Mouse (Mus musculus) CH12.LX (cell line): ENCODE results near the gene Kptn. TPM values are rescaled to one million over a fixed set of nuclear protein-coding genes. Genes with fewer than 3 reads are reported as not detected.

Experiments used
- DNase-seq: peaks from one replicate; pipeline ENCODE4 v3.0.0-alpha.2; 2013; ENCODE audit errors: extremely low read depth
- H3K27ac ChIP-seq: 2 replicates; pipeline ENCODE4 v1.5.1; 2012; ENCODE audit warnings: low read depth, mild to moderate bottlenecking, control low read depth, moderate library complexity; ENCODE audit not compliant: insufficient read depth
- H3K27me3 ChIP-seq: replicated peaks from 2 replicates; pipeline ENCODE3; 2012; ENCODE audit warnings: inconsistent platforms
- H3K36me3 ChIP-seq, 2 experiments: replicated peaks in 1 of 2; 2 replicates each; pipeline versions ENCODE3 to v1.6.1; 2012; ENCODE audit warnings: inconsistent platforms in 1 of 2, low read length in 1 of 2, mild to moderate bottlenecking in 1 of 2, mixed read lengths in 1 of 2, moderate library complexity in 1 of 2; ENCODE audit not compliant: control insufficient read depth in 1 of 2, insufficient read depth in 1 of 2
- H3K4me1 ChIP-seq, 2 experiments: 2 replicates each; pipeline ENCODE4 v1.6.1; 2012; ENCODE audit warnings: inconsistent platforms in 1 of 2, moderate library complexity in 1 of 2; ENCODE audit not compliant: insufficient read depth in 2 of 2, control insufficient read depth in 1 of 2
- H3K4me2 ChIP-seq: 2 replicates; pipeline ENCODE4 v1.6.1; 2012; ENCODE audit warnings: low read depth, mild to moderate bottlenecking, control low read depth; ENCODE audit not compliant: poor library complexity, insufficient read depth, severe bottlenecking
- H3K4me3 ChIP-seq, 3 experiments: fragments of 150-350 bp in 1 of 3; sonication (generic) in 1 of 3; replicated peaks in 1 of 3; 2 replicates each; pipeline versions ENCODE3 to v1.5.1; 2011 to 2012; ENCODE audit warnings: low read depth in 2 of 3, low read length in 2 of 3, mild to moderate bottlenecking in 2 of 3, moderate library complexity in 2 of 3, control low read depth in 1 of 3, improper control_type of control experiment in 1 of 3, inconsistent platforms in 1 of 3, mixed read lengths in 1 of 3; ENCODE audit not compliant: poor library complexity in 1 of 3
- H3K79me2 ChIP-seq: replicated peaks from 2 replicates; pipeline ENCODE4 v1.6.1; 2012; ENCODE audit warnings: mild to moderate bottlenecking, moderate library complexity; ENCODE audit not compliant: control insufficient read depth, poor library complexity, insufficient read depth, severe bottlenecking; ENCODE audit errors: extremely low read depth
- H3K9ac ChIP-seq: 2 replicates; pipeline ENCODE4 v1.6.1; 2012; ENCODE audit warnings: low read depth, mild to moderate bottlenecking, control low read depth, moderate library complexity; ENCODE audit not compliant: insufficient read depth
- H3K9me3 ChIP-seq: replicated peaks from 2 replicates; pipeline ENCODE3; 2012; ENCODE audit warnings: low read length, inconsistent platforms, mixed read lengths
- CHD1 ChIP-seq: IDR thresholded peaks from 2 replicates; pipeline ENCODE4 v1.6.1; 2012; ENCODE audit warnings: low read depth, low read length, improper control_type of control experiment, inconsistent platforms
- CHD2 ChIP-seq: IDR thresholded peaks from 2 replicates; pipeline ENCODE4 v1.6.1; 2011; ENCODE audit warnings: low read length, improper control_type of control experiment
- CTCF ChIP-seq, 2 experiments: IDR thresholded peaks in 1 of 2; conservative IDR thresholded peaks in 1 of 2; 2 replicates each; pipeline ENCODE4 v1.5.1; 2011 to 2012; ENCODE audit warnings: low read depth in 2 of 2, low read length in 2 of 2, improper control_type of control experiment in 1 of 2, inconsistent platforms in 1 of 2, mild to moderate bottlenecking in 1 of 2, moderate library complexity in 1 of 2
- E2F4 ChIP-seq: IDR thresholded peaks from 2 replicates; pipeline ENCODE4 v1.6.1; 2011; ENCODE audit warnings: low read depth, low read length, improper control_type of control experiment; ENCODE audit not compliant: insufficient replicate concordance
- EP300 ChIP-seq: IDR thresholded peaks from 2 replicates; pipeline ENCODE4 v1.6.1; 2011; ENCODE audit warnings: low read length, improper control_type of control experiment
- ETS1 ChIP-seq: conservative IDR thresholded peaks from 2 replicates; pipeline ENCODE4 v1.6.1; 2012; ENCODE audit warnings: low read depth, mild to moderate bottlenecking, inconsistent platforms, low read length, improper control_type of control experiment, moderate library complexity
- HCFC1 ChIP-seq: IDR thresholded peaks from 2 replicates; pipeline ENCODE4 v1.6.1; 2012; ENCODE audit warnings: low read depth, mild to moderate bottlenecking, inconsistent platforms, low read length, improper control_type of control experiment
- JUN ChIP-seq: IDR thresholded peaks from 2 replicates; pipeline ENCODE4 v1.6.1; 2011; ENCODE audit warnings: low read depth, mild to moderate bottlenecking, low read length, improper control_type of control experiment, moderate library complexity; ENCODE audit not compliant: insufficient read depth
- JUND ChIP-seq: conservative IDR thresholded peaks from 2 replicates; pipeline ENCODE4 v1.6.1; 2011; ENCODE audit warnings: low read depth, low read length, improper control_type of control experiment
- MAFK ChIP-seq: IDR thresholded peaks from 2 replicates; pipeline ENCODE4 v1.6.1; 2011; ENCODE audit warnings: low read length, improper control_type of control experiment; ENCODE audit not compliant: insufficient replicate concordance
- MEF2A ChIP-seq: IDR thresholded peaks from 2 replicates; pipeline ENCODE4 v1.6.1; 2014; ENCODE audit warnings: low read depth, mild to moderate bottlenecking, inconsistent platforms, low read length, improper control_type of control experiment, borderline replicate concordance
- MXI1 ChIP-seq: IDR thresholded peaks from 2 replicates; pipeline ENCODE4 v1.6.1; 2011; ENCODE audit warnings: mild to moderate bottlenecking, low read depth, low read length, improper control_type of control experiment
- NELFE ChIP-seq: IDR thresholded peaks from 2 replicates; pipeline ENCODE4 v1.6.1; 2011; ENCODE audit warnings: low read depth, low read length, improper control_type of control experiment
- NRF1 ChIP-seq: IDR thresholded peaks from 2 replicates; pipeline ENCODE4 v1.6.1; 2014; ENCODE audit warnings: low read depth, mild to moderate bottlenecking, inconsistent platforms, low read length, improper control_type of control experiment, moderate library complexity
- POLR2AphosphoS2 ChIP-seq: IDR thresholded peaks from 2 replicates; pipeline ENCODE4 v1.6.1; 2011; ENCODE audit warnings: low read depth, low read length, improper control_type of control experiment
- RCOR1 ChIP-seq: conservative IDR thresholded peaks from 2 replicates; pipeline ENCODE4 v1.6.1; 2012; ENCODE audit warnings: low read depth, mild to moderate bottlenecking, inconsistent platforms, low read length, improper control_type of control experiment
- TBP ChIP-seq: conservative IDR thresholded peaks from 2 replicates; pipeline ENCODE4 v1.6.1; 2011; ENCODE audit warnings: low read depth, low read length, improper control_type of control experiment
- USF1 ChIP-seq: IDR thresholded peaks from 2 replicates; pipeline ENCODE4 v1.6.1; 2014; ENCODE audit warnings: low read depth, mild to moderate bottlenecking, inconsistent platforms, low read length, improper control_type of control experiment
- ZC3H11A ChIP-seq: IDR thresholded peaks from 2 replicates; pipeline ENCODE4 v1.6.1; 2012; ENCODE audit warnings: low read depth, mild to moderate bottlenecking, inconsistent platforms, low read length, improper control_type of control experiment
- ZKSCAN1 ChIP-seq: IDR thresholded peaks from 2 replicates; pipeline ENCODE4 v1.6.1; 2012; ENCODE audit warnings: low read depth, inconsistent platforms, low read length, improper control_type of control experiment, borderline replicate concordance
- ZMIZ1 ChIP-seq: IDR thresholded peaks from 2 replicates; pipeline ENCODE4 v1.6.1; 2012; ENCODE audit warnings: low read depth, mild to moderate bottlenecking, inconsistent platforms, low read length, improper control_type of control experiment
- dilution Hi-C: fragments of 300-500 bp; cut with MboI; formaldehyde crosslinking; loops from 2 replicates; pipeline ENCODE4 v1.14.3; 2020; ENCODE audit warnings: low sequenced_read_pairs; ENCODE audit not compliant: extremely low pct_unique_long_range_greater_than_20kb, extremely low pct_ligation_motif_present
- in situ Hi-C: fragments of 300-500 bp; cut with MboI; formaldehyde crosslinking; loops from 3 replicates; pipeline ENCODE4 v1.14.3; 2019; ENCODE audit warnings: low sequenced_read_pairs, low pct_ligation_motif_present, low pct_unique_long_range_greater_than_20kb, mixed read lengths
- polyA plus RNA-seq: library from polyadenylated mRNA; unstranded; fragments of >175 nt; gene quantifications from 2 replicates; pipeline ENCODE4 v1.2.1, GENCODE M21; 2012; ENCODE audit warnings: low read depth; ENCODE audit not compliant: insufficient read length
- total RNA-seq, 2 experiments: library from RNA; depleted of rRNA; stranded (reverse); fragments of 300-350 nt in 1 of 2; fragments of >200 nt in 1 of 2; gene quantifications; 2 replicates each; pipeline ENCODE4 v1.2.3; 2012 to 2014

Gene Kptn
- total and polyA plus RNA-seq, 3 experiments = 14.5 to 25.4 (median 17.5) TPM

DNA sequence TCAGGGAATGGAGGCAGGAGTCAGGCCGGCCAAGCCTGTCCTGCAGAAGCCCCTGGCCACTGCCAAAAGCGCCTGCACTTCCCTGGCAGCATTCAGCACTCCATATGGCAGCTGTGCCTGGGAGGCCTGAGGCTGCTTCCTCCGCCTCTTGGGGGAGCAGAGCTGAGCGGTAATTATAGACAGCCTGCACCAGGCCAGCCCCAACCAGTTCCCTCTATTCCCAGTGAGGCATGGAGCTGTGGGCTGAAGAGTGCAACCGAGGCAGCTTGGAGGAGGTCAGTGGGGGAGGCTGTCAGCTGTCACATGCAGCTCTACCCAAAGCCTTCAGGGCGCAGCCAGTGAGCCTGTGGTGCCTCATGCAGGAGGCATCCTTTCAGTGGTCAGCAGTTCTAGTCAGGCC lies 15.9 kb upstream of the Kptn start:
- dilution Hi-C loops = no loop called here
- Histone ChIP-seq H3K79me2 (peaks cover 40% of the 10 kb centered on the region), H3K4me3 (no peak overlapping the region), H3K9ac (no peak overlapping the region), H3K4me2 (no peak overlapping the region), H3K9me3 (no peaks in the 10 kb centered on the region), H3K36me3 (peaks cover 57 to 85% of the 10 kb centered on the region in 2 experiments), H3K27ac (no peak overlapping the region), H3K27me3 (no peaks in the 10 kb centered on the region), H3K4me1 (peaks cover 6 to 30% of the 10 kb centered on the region in 2 experiments; a peak in 2 of 4 replicates)
- no peak for DNase-seq
- in situ Hi-C loops = no loop called here
- TF ChIP-seq JUND = no peak

- no peak overlapping the region for H3K4me2 ChIP-seq
- no peaks in the 10 kb centered on the region for H3K27me3 ChIP-seq
- in situ Hi-C loops (loop anchor here (5.0 kb wide), 1 partner anchor 47 kb away; no protein-coding TSS in a partner anchor), dilution Hi-C loops (no loop called here)
- H3K4me1 ChIP-seq = peaks cover under 1 to 26% of the 10 kb centered on the region in 2 experiments; a peak in 2 of 4 replicates
- peaks cover 29% of the 10 kb centered on the region for H3K79me2 ChIP-seq
- H3K9ac ChIP-seq = no peak overlapping the region
- H3K4me3 ChIP-seq = no peak overlapping the region
- no peak overlapping the region for H3K27ac ChIP-seq
- H3K9me3 ChIP-seq = no peaks in the 10 kb centered on the region
- TF ChIP-seq JUND (no peak), E2F4 (no peak), TBP (no peak), CHD1 (no peak), HCFC1 (no peak)
- peaks cover 67 to 96% of the 10 kb centered on the region in 2 experiments for H3K36me3 ChIP-seq
- no peak for DNase-seq
These were observed 14.9 kb upstream of the Kptn start for GRCm38 (mm10) chr7:16104611-16105388.

DNA sequence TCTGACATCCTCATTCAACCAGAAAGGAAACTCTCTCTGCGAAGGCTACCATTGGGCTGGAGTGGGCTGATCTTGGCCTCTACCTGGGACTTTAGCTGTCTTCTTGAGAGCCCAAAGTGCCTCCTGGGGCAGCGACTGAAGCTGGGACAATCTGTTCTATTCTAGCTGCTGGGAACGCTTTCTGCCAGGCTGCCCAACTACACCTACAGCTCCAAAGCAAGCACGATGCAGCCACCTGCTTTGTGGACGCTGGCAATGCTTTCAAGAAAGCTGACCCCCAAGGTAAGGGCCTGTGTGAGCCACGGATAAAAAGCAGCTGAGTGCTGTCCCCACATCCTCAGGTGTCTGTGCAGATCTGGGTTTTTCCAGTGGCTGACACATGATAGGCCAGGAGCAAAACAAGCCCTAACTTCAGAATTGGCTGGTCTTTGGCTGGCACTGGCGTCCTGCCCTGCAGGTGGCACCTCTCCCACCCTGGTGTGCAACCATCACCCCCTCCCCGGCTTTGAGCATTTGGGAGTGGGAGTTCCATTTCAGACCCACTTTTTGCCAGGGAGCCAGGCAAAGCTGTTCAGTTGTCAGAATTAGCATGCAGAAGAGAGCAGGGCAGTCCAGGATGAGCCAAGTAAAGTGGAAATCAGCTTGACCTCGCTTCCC lies 10.7 kb upstream of the Kptn start:
- Histone ChIP-seq H3K4me3 (no peak overlapping the region), H3K27ac (no peak overlapping the region), H3K9me3 (no peaks in the 10 kb centered on the region)
- DNase-seq = no peak
- TF ChIP-seq CHD2 (no peak), NRF1 (no peak), CTCF (conservative IDR thresholded peaks at IDR 0.05 in 1 of 2, IDR thresholded peaks at IDR 0.05 in 1 of 2; ENCODE audit: low read depth in 2 of 2, low read length in 2 of 2) (no peak), RCOR1 (no peak), USF1 (no peak), POLR2AphosphoS2 (no peak), EP300 (no peak), ZMIZ1 (no peak), MAFK (no peak), ZKSCAN1 (no peak), HCFC1 (no peak), MEF2A (no peak), ZC3H11A (no peak), MXI1 (no peak), NELFE (no peak), ETS1 (no peak), JUN (no peak), CHD1 (no peak), TBP (no peak)
- TF ChIP-seq, all 38 proteins: peak for 0
- dilution Hi-C loops (no loop called here), in situ Hi-C loops (loop anchor here (5.0 kb wide), 1 partner anchor 52 kb away; no protein-coding TSS in a partner anchor)
- Histone ChIP-seq H3K79me2 (no peaks in the 10 kb centered on the region; the same call in 1 of the 2 replicates), H3K27me3 (no peaks in the 10 kb centered on the region), H3K4me2 (no peak overlapping the region), H3K9ac (no peak overlapping the region), H3K4me1 (peaks cover 8 to 22% of the 10 kb centered on the region in 2 experiments), H3K36me3 (peaks cover 78 to 100% of the 10 kb centered on the region in 2 experiments)
